Mouse (Mus musculus) kidney, postnatal 10 days (tissue): ENCODE results near the gene Rhbg.
"Not testable (repeated sequence)": the region's sequence is repeated elsewhere in the genome, so short reads cannot be mapped to it uniquely, and the experiment has no call there.

Experiments used
- DNase-seq: peaks from one replicate; pipeline ENCODE4 v3.0.0; 2021; ENCODE audit warnings: mixed read lengths

The Rhbg gene

GRCm38 (mm10) chr3:88254268-88254926 is at the start of gene Rhbg:
Rhbg (minus strand) TSS chr3:88254709.
- peak; percentile 80 for DNase-seq

GRCm38 (mm10) chr3:88299172-88299571 is 44.7 kb upstream of the Rhbg start:
- no peak for DNase-seq

- DNase-seq = no peak
Measured at GRCm38 (mm10) chr3:88297321-88297851, 42.9 kb upstream of the Rhbg start.

- DNase-seq = peak; percentile 97
Measured at GRCm38 (mm10) chr3:88296561-88297318, 42.2 kb upstream of the Rhbg start, which contains the start of the genes Tsacc and Cct3. Tsacc (minus strand) TSS chr3:88296999. Cct3 (plus strand) TSS chr3:88297116.

GRCm38 (mm10) chr3:88296110-88296560 is 41.6 kb upstream of the Rhbg start:
- DNase-seq = no peak

GRCm38 (mm10) chr3:88295272-88295671 is 40.8 kb upstream of the Rhbg start:
- not testable (repeated sequence) for DNase-seq

GRCm38 (mm10) chr3:88291970-88292369 is 37.5 kb upstream of the Rhbg start:
- peak; percentile 33 for DNase-seq

- DNase-seq = not testable (repeated sequence)
Measured at GRCm38 (mm10) chr3:88288133-88288713, 33.7 kb upstream of the Rhbg start.

GRCm38 (mm10) chr3:88287110-88287509 is 32.6 kb upstream of the Rhbg start, which contains the start of gene Gm38392:
Gm38392 (minus strand) TSS chr3:88287210.
- DNase-seq = no peak

- not testable (repeated sequence) for DNase-seq
Measured at GRCm38 (mm10) chr3:88285565-88285895, 31.0 kb upstream of the Rhbg start.

- not testable (repeated sequence) for DNase-seq
Measured at GRCm38 (mm10) chr3:88284815-88285564, 30.5 kb upstream of the Rhbg start.

- DNase-seq = not testable (repeated sequence)
Measured at GRCm38 (mm10) chr3:88281141-88281916, 26.8 kb upstream of the Rhbg start.

- DNase-seq = no peak
Measured at GRCm38 (mm10) chr3:88280035-88280434, 25.5 kb upstream of the Rhbg start.

- DNase-seq = peak; percentile 55
Measured at GRCm38 (mm10) chr3:88276529-88277143, 22.1 kb upstream of the Rhbg start.

GRCm38 (mm10) chr3:88276121-88276520 is 21.6 kb upstream of the Rhbg start:
- DNase-seq = no peak

- no peak for DNase-seq
Measured at GRCm38 (mm10) chr3:88274002-88274401, 19.5 kb upstream of the Rhbg start.

- no peak for DNase-seq
Measured at GRCm38 (mm10) chr3:88271859-88272258, 17.4 kb upstream of the Rhbg start.

- DNase-seq = not testable (repeated sequence)
Measured at GRCm38 (mm10) chr3:88271298-88271697, 16.8 kb upstream of the Rhbg start.

- DNase-seq = no peak
Measured at GRCm38 (mm10) chr3:88268991-88269390, 14.5 kb upstream of the Rhbg start.

- not testable (repeated sequence) for DNase-seq
Measured at GRCm38 (mm10) chr3:88268014-88268413, 13.5 kb upstream of the Rhbg start.

- no peak for DNase-seq
Measured at GRCm38 (mm10) chr3:88262346-88262745, 7.8 kb upstream of the Rhbg start.
